Mouse (Mus musculus): ENCODE measurements around the gene Hlx. TPM values are rescaled to one million over a fixed set of nuclear protein-coding genes. Genes with fewer than 3 reads are reported as not detected.

Gene Hlx
- polyA plus RNA-seq, 1 experiment from 2014 or later = 5.4 TPM

DNA sequence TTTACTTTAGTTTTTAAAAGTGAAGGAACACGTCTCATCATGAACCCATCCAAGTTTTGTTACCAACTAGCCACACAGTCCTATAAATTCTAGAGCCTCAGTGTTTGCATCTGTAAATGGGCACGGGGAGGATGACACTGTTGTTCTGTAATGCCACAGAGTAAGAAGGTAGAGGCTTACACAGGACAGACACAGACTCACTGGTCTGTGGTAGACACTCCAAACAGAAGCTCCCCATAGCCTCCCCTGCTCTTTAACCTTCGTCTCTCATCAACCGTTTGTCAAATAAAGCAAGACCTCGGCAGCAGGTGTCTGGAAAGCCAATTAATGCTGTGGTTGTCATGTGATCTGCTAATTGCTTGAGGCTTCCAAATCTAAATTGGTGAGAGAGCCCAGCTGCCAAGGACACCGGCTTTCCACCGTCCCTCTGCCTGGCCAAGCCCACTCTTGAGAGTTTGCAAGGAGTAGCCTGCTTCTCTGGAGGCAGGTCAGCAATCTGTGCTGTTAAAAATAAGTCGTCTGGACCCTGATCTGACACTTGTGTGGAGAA, 52.9 kb downstream of the Hlx start:
- Histone ChIP-seq H3K4me3 (ENCODE audit: low read depth, low read length) (no peak overlapping the region), H3K36me3 (ENCODE audit: control insufficient read depth, insufficient read depth, low read length) (no peaks in the 10 kb centered on the region), H3K9ac (ENCODE audit: low read length) (no peak overlapping the region), H3K27ac (replicated peaks) (no peak overlapping the region), H3K4me2 (replicated peaks; ENCODE audit: low read depth) (no peak overlapping the region), H3K27me3 (ENCODE audit: control insufficient read depth, insufficient read depth, low read length) (no peaks in the 10 kb centered on the region), H3K9me3 (ENCODE audit: control insufficient read depth, low read length) (no peaks in the 10 kb centered on the region), H3K4me1 (replicated peaks; ENCODE audit: control insufficient read depth, insufficient read depth) (no peaks in the 10 kb centered on the region)
- ATAC-seq (ENCODE audit: low FRiP score, low TSS enrichment) (no peak), DNase-seq (ENCODE audit: low spot score) (no peak)
- TF ChIP-seq EP300 (optimal IDR thresholded peaks at IDR 0.05) (no peak), CTCF (IDR thresholded peaks at IDR 0.05; ENCODE audit: low read depth) (no peak)
- 58% methylated on average over 8 of the region's 8 CpGs for WGBS

DNA sequence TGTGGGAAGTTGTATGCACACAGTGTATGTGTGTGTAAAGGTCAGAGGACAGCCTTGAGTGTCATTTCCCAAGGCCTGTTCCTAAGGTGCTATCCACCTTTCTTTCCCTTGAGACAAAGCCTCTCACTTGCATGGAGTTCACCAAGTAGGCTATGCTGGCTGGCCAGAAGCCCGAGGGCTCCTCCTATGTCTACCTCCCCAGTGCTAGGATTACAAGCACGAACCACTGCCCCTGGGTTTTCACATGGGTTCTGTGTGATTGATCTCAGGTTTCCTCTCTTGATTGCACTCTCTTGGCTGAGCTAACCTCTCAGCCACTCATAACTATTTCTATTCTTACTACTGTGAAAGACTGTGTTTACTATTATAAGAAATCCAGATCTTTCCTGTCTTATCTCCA, 54.8 kb downstream of the Hlx start:
- Histone ChIP-seq H3K4me2 (replicated peaks; ENCODE audit: low read depth) (no peak overlapping the region), H3K4me3 (ENCODE audit: low read depth, low read length) (no peak overlapping the region), H3K27me3 (ENCODE audit: control insufficient read depth, insufficient read depth, low read length) (no peaks in the 10 kb centered on the region), H3K9me3 (ENCODE audit: control insufficient read depth, low read length) (no peaks in the 10 kb centered on the region), H3K4me1 (replicated peaks; ENCODE audit: control insufficient read depth, insufficient read depth) (no peaks in the 10 kb centered on the region), H3K27ac (replicated peaks) (no peak overlapping the region), H3K36me3 (ENCODE audit: control insufficient read depth, insufficient read depth, low read length) (no peaks in the 10 kb centered on the region), H3K9ac (ENCODE audit: low read length) (no peak overlapping the region)
- TF ChIP-seq EP300 (optimal IDR thresholded peaks at IDR 0.05) = no peak
- no peak for TF ChIP-seq CTCF (IDR thresholded peaks at IDR 0.05; ENCODE audit: low read depth)
- DNase-seq (ENCODE audit: low spot score) = no peak
- ATAC-seq (ENCODE audit: low FRiP score, low TSS enrichment) = no peak
- WGBS = 51% methylated on average over 2 of the region's 2 CpGs

Other genes starting within 250 kb of the Hlx start
- 0.32 and 0.65 TPM in 2 replicates for gene Marc1, start 78.7 kb upstream of the Hlx start, polyA plus RNA-seq (2015; fragmentation: Nextera tagmentation; extraction: Ambion mirVana)
- gene Marc2, start 113.8 kb upstream of the Hlx start, polyA plus RNA-seq (2015; fragmentation: Nextera tagmentation; extraction: Ambion mirVana) = 197 and 217 TPM in 2 replicates
- 1.9 TPM in 2 replicates for gene C130074G19Rik, start 150.6 kb upstream of the Hlx start, polyA plus RNA-seq (2015; fragmentation: Nextera tagmentation; extraction: Ambion mirVana)